Mouse (Mus musculus): ENCODE data around the gene Rbp1. TPM values are rescaled to one million over a fixed set of nuclear protein-coding genes. Genes with fewer than 3 reads are reported as not detected.

The Rbp1 gene
- polyA plus RNA-seq, 1 experiment from 2014 or later = 54.1 TPM

GRCm38 (mm10) chr9:98428783-98429182 is 6.0 kb downstream of the Rbp1 start:
- no peaks in the 10 kb centered on the region for H3K36me3 ChIP-seq (ENCODE audit: control insufficient read depth, insufficient read depth, low read length)
- no peak overlapping the region; the same call in 1 of the 2 replicates for H3K4me2 ChIP-seq
- no peak overlapping the region for H3K4me3 ChIP-seq (ENCODE audit: low read depth, low read length)
- H3K27me3 ChIP-seq (replicated peaks; ENCODE audit: control insufficient read depth, insufficient read depth, low read length) = peaks cover 9% of the 10 kb centered on the region; the same call in 1 of the 2 replicates
- peaks cover 37% of the 10 kb centered on the region for H3K4me1 ChIP-seq (replicated peaks; ENCODE audit: control insufficient read depth, insufficient read depth, low read length)
- H3K9me3 ChIP-seq (ENCODE audit: control insufficient read depth, low read length) = no peaks in the 10 kb centered on the region
- H3K9ac ChIP-seq (ENCODE audit: low read depth, low read length) = no peak overlapping the region
- no peak overlapping the region for H3K27ac ChIP-seq (ENCODE audit: low read depth, low read length)
- ATAC-seq (replicated peaks; ENCODE audit: low FRiP score) = no peak
- 66% methylated on average over 8 of the region's 8 CpGs for WGBS
- DNase-seq (ENCODE audit: low spot score) = no peak

- H3K36me3 ChIP-seq (ENCODE audit: control insufficient read depth, insufficient read depth, low read length) = no peaks in the 10 kb centered on the region
- no peak overlapping the region for H3K9ac ChIP-seq (ENCODE audit: low read depth, low read length)
- peaks cover 35% of the 10 kb centered on the region for H3K4me1 ChIP-seq (replicated peaks; ENCODE audit: control insufficient read depth, insufficient read depth, low read length)
- no peak overlapping the region for H3K4me2 ChIP-seq
- ATAC-seq (replicated peaks; ENCODE audit: low FRiP score) (no peak; the same call in 1 of the 2 replicates), DNase-seq (ENCODE audit: low spot score) (no peak)
- no peak overlapping the region for H3K4me3 ChIP-seq (ENCODE audit: low read depth, low read length)
- peaks cover 9% of the 10 kb centered on the region; the same call in 1 of the 2 replicates for H3K27me3 ChIP-seq (replicated peaks; ENCODE audit: control insufficient read depth, insufficient read depth, low read length)
- no peak overlapping the region for H3K27ac ChIP-seq (ENCODE audit: low read depth, low read length)
- 49% methylated on average over 7 of the region's 7 CpGs for WGBS
- no peaks in the 10 kb centered on the region for H3K9me3 ChIP-seq (ENCODE audit: control insufficient read depth, low read length)
Measured at GRCm38 (mm10) chr9:98429806-98430205, 7.0 kb downstream of the Rbp1 start.

DNA sequence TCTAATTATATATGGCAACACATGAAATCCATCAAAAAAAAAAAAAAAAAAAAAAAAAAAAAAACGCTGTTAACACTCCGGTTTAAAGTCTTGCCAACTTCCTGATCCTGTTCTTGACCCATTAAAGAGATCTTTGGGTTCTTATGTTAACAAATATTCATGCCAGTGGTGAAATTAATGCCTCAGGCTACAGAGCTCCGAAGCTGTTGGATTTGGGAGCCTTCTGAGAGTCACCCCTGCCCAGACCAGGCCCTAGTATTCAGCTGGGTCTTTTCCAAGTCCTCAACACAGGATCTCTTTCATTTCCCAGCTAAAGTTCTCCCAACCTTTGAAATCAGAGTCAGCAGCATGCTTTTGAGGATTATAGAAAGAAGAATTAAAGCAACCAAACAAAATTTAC is 7.8 kb downstream of the Rbp1 start:
- DNase-seq (ENCODE audit: low spot score) (no peak), ATAC-seq (replicated peaks; ENCODE audit: low FRiP score) (no peak)
- peaks cover 8% of the 10 kb centered on the region; the same call in 1 of the 2 replicates for H3K27me3 ChIP-seq (replicated peaks; ENCODE audit: control insufficient read depth, insufficient read depth, low read length)
- no peak overlapping the region for H3K4me3 ChIP-seq (ENCODE audit: low read depth, low read length)
- no peak overlapping the region for H3K27ac ChIP-seq (ENCODE audit: low read depth, low read length)
- no peak overlapping the region for H3K9ac ChIP-seq (ENCODE audit: low read depth, low read length)
- no peaks in the 10 kb centered on the region for H3K36me3 ChIP-seq (ENCODE audit: control insufficient read depth, insufficient read depth, low read length)
- WGBS = 54% methylated on average over 3 of the region's 3 CpGs
- H3K4me2 ChIP-seq = no peak overlapping the region
- no peaks in the 10 kb centered on the region for H3K9me3 ChIP-seq (ENCODE audit: control insufficient read depth, low read length)
- peaks cover 34% of the 10 kb centered on the region for H3K4me1 ChIP-seq (replicated peaks; ENCODE audit: control insufficient read depth, insufficient read depth, low read length)

GRCm38 (mm10) chr9:98433021-98433420 is 10.3 kb downstream of the Rbp1 start:
- H3K4me3 ChIP-seq (ENCODE audit: low read depth, low read length) = no peak overlapping the region
- H3K27me3 ChIP-seq (replicated peaks; ENCODE audit: control insufficient read depth, insufficient read depth, low read length) = no peaks in the 10 kb centered on the region; the same call in 1 of the 2 replicates
- H3K9me3 ChIP-seq (ENCODE audit: control insufficient read depth, low read length) = no peaks in the 10 kb centered on the region
- H3K27ac ChIP-seq (ENCODE audit: low read depth, low read length) = no peak overlapping the region
- 73% methylated on average over 2 of the region's 2 CpGs for WGBS
- no peak overlapping the region for H3K9ac ChIP-seq (ENCODE audit: low read depth, low read length)
- no peak overlapping the region for H3K4me2 ChIP-seq
- no peak for DNase-seq (ENCODE audit: low spot score)
- peaks cover 16% of the 10 kb centered on the region for H3K4me1 ChIP-seq (replicated peaks; ENCODE audit: control insufficient read depth, insufficient read depth, low read length)
- no peaks in the 10 kb centered on the region for H3K36me3 ChIP-seq (ENCODE audit: control insufficient read depth, insufficient read depth, low read length)
- no peak for ATAC-seq (replicated peaks; ENCODE audit: low FRiP score)

DNA sequence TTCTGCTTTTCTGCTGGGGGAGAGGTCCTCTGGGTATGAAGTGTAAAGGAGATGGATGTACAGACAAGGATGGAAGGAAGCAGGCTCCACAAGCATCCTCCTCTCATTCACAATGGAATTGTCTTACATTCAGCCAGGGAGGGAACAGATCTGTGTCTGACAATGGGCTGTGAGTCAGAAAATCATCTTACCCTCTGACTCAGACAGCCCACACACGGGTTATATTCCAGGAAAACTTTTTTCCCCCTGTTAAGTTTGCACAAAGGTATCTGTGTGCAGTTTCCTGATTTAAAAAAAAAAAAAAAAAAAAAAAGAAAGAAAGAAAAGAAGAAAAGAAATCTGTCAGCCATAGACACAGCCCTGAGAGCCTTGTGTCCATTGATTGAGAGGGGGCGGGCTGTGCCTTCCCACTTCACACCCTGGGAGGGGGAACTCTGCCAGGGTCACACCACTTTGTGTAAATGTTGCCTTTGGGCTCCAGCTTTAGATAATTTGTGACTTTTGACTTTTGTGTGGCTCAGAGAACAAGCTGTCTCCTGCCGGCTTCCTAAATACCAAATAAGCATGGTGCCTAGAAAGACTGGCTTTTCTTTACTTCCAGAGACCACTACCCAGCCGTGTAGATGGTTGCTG is 11.3 kb downstream of the Rbp1 start:
- DNase-seq (ENCODE audit: low spot score) (no peak), ATAC-seq (replicated peaks; ENCODE audit: low FRiP score) (no peak)
- H3K9ac ChIP-seq (ENCODE audit: low read depth, low read length) = no peak overlapping the region
- WGBS = 48% methylated on average over 4 of the region's 4 CpGs
- no peaks in the 10 kb centered on the region for H3K9me3 ChIP-seq (ENCODE audit: control insufficient read depth, low read length)
- no peaks in the 10 kb centered on the region; the same call in 1 of the 2 replicates for H3K27me3 ChIP-seq (replicated peaks; ENCODE audit: control insufficient read depth, insufficient read depth, low read length)
- H3K4me1 ChIP-seq (replicated peaks; ENCODE audit: control insufficient read depth, insufficient read depth, low read length) = peaks cover 11% of the 10 kb centered on the region
- H3K27ac ChIP-seq (ENCODE audit: low read depth, low read length) = no peak overlapping the region
- no peaks in the 10 kb centered on the region for H3K36me3 ChIP-seq (ENCODE audit: control insufficient read depth, insufficient read depth, low read length)
- H3K4me2 ChIP-seq = no peak overlapping the region
- no peak overlapping the region for H3K4me3 ChIP-seq (ENCODE audit: low read depth, low read length)

- H3K36me3 ChIP-seq (ENCODE audit: control insufficient read depth, insufficient read depth, low read length) = no peaks in the 10 kb centered on the region
- no peak overlapping the region for H3K27ac ChIP-seq (ENCODE audit: low read depth, low read length)
- H3K4me1 ChIP-seq (replicated peaks; ENCODE audit: control insufficient read depth, insufficient read depth, low read length) = no peaks in the 10 kb centered on the region; the same call in 1 of the 2 replicates
- no peak overlapping the region for H3K9ac ChIP-seq (ENCODE audit: low read depth, low read length)
- no peak for ATAC-seq (replicated peaks; ENCODE audit: low FRiP score)
- no peak overlapping the region for H3K4me3 ChIP-seq (ENCODE audit: low read depth, low read length)
- H3K4me2 ChIP-seq = no peak overlapping the region
- H3K9me3 ChIP-seq (ENCODE audit: control insufficient read depth, low read length) = no peaks in the 10 kb centered on the region
- DNase-seq (ENCODE audit: low spot score) = no peak
- 81% methylated on average over 4 of the region's 4 CpGs for WGBS
- no peaks in the 10 kb centered on the region; the same call in 1 of the 2 replicates for H3K27me3 ChIP-seq (replicated peaks; ENCODE audit: control insufficient read depth, insufficient read depth, low read length)
Measured at GRCm38 (mm10) chr9:98437819-98438218, 15.1 kb downstream of the Rbp1 start.

DNA sequence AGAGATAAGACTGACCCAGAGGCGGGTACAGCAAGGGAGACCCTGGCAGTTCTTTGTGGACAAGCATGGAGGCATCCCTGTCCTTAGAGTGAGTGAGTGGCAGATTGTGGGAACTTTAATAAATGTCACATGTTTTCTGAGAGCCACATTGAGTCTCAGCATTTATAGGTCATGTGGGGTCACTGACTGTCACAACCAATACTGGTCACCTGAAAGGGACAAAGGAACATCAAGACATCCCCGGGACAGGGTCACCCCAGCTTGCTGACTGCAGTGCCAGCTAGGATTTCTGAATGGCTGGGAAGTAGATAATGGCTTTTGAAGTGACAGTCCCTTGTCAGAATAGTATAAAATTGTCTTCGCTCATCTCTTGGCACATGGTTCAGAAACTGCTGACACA is 16.3 kb downstream of the Rbp1 start:
- H3K27me3 ChIP-seq (replicated peaks; ENCODE audit: control insufficient read depth, insufficient read depth, low read length) = no peaks in the 10 kb centered on the region; the same call in 1 of the 2 replicates
- no peaks in the 10 kb centered on the region for H3K9me3 ChIP-seq (ENCODE audit: control insufficient read depth, low read length)
- no peak overlapping the region for H3K4me3 ChIP-seq (ENCODE audit: low read depth, low read length)
- no peaks in the 10 kb centered on the region; the same call in 1 of the 2 replicates for H3K4me1 ChIP-seq (replicated peaks; ENCODE audit: control insufficient read depth, insufficient read depth, low read length)
- ATAC-seq (replicated peaks; ENCODE audit: low FRiP score) (no peak), DNase-seq (ENCODE audit: low spot score) (no peak)
- H3K36me3 ChIP-seq (ENCODE audit: control insufficient read depth, insufficient read depth, low read length) = no peaks in the 10 kb centered on the region
- 68% methylated on average over 3 of the region's 3 CpGs for WGBS
- H3K4me2 ChIP-seq = no peak overlapping the region
- H3K9ac ChIP-seq (ENCODE audit: low read depth, low read length) = no peak overlapping the region
- no peak overlapping the region for H3K27ac ChIP-seq (ENCODE audit: low read depth, low read length)

- Histone ChIP-seq H3K4me3 (ENCODE audit: low read depth, low read length) (no peak overlapping the region), H3K27ac (ENCODE audit: low read depth, low read length) (no peak overlapping the region), H3K27me3 (replicated peaks; ENCODE audit: control insufficient read depth, insufficient read depth, low read length) (no peaks in the 10 kb centered on the region), H3K4me2 (no peak overlapping the region), H3K9me3 (ENCODE audit: control insufficient read depth, low read length) (no peaks in the 10 kb centered on the region), H3K36me3 (ENCODE audit: control insufficient read depth, insufficient read depth, low read length) (peaks cover 6% of the 10 kb centered on the region; the same call in 1 of the 2 replicates), H3K9ac (ENCODE audit: low read depth, low read length) (no peak overlapping the region), H3K4me1 (replicated peaks; ENCODE audit: control insufficient read depth, insufficient read depth, low read length) (no peaks in the 10 kb centered on the region)
- 43% methylated on average over 5 of the region's 5 CpGs for WGBS
- ATAC-seq (replicated peaks; ENCODE audit: low FRiP score) (no peak), DNase-seq (ENCODE audit: low spot score) (no peak)
Measured at GRCm38 (mm10) chr9:98442638-98443037, 19.9 kb downstream of the Rbp1 start.
